Mouse (Mus musculus): Measurements from ENCODE around the gene Lrrc40. TPM values are rescaled to one million over a fixed set of nuclear protein-coding genes. Genes with fewer than 3 reads are reported as not detected.

Lrrc40 gene
- polyA plus RNA-seq, 1 experiment: 63.1 TPM

DNA sequence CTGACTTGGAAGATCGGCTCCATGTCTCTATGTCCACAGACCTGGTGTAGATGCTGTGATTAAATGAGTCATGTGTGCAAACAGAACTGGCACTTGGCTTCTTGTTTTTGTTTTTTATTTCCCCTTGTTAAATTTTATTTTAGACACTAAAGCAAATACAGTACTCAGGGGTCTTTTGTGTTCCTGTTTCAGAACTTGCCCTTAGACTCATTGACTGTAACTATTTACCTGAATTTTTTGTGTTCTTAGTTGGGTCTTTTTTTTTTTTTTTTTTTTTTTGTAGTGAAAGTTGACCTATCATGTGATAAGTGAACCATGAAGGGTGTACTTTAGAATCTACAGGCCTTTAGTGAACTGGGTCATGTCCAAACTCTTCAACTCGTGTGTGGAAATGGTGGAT, 4.3 kb downstream of the Lrrc40 start:
- Histone ChIP-seq H3K27ac (ENCODE audit: insufficient read depth, low read length) (no peak overlapping the region), H3K4me1 (ENCODE audit: control insufficient read depth, insufficient read depth, low read length) (no peaks in the 10 kb centered on the region)
- TF ChIP-seq POLR2A (IDR thresholded peaks at IDR 0.05; ENCODE audit: low read depth, low read length) (no peak), CTCF (IDR thresholded peaks at IDR 0.05; ENCODE audit: borderline replicate concordance, insufficient read depth, low read length) (no peak)

DNA sequence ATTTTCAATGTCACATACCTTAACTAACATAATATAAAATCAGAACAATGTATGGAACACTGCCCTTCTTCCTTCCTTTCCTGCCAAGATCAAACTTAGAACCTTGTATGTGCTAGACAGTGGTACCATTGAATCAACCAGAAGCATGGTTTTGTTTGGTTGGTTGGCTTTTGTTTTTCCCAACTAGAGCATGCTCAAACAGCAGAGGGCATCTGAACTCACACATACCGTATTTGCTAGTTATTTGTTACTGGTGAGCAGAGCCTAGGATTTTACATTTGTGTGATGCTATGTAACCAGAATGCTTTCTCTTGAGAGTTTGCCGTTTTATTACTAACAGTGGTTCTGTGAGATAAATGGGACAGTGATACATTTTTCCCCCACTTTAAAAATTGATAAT, 13.0 kb downstream of the Lrrc40 start:
- Histone ChIP-seq H3K4me3 (ENCODE audit: insufficient read depth, low read length) (no peak overlapping the region), H3K4me1 (ENCODE audit: control insufficient read depth, insufficient read depth, low read length) (no peaks in the 10 kb centered on the region), H3K27ac (ENCODE audit: insufficient read depth, low read length) (no peak overlapping the region)
- TF ChIP-seq CTCF (IDR thresholded peaks at IDR 0.05; ENCODE audit: borderline replicate concordance, insufficient read depth, low read length) (no peak), POLR2A (IDR thresholded peaks at IDR 0.05; ENCODE audit: low read depth, low read length) (no peak)

More for the DNA sequence above, 4.3 kb downstream of the Lrrc40 start:
- H3K4me3 ChIP-seq (ENCODE audit: insufficient read depth, low read length): no peak overlapping the region

GRCm38 (mm10) chr3:158060621-158061291, 24.3 kb downstream of the Lrrc40 start:
- H3K4me3 ChIP-seq (ENCODE audit: insufficient read depth, low read length): no peak overlapping the region
- no peak for TF ChIP-seq CTCF (IDR thresholded peaks at IDR 0.05; ENCODE audit: borderline replicate concordance, insufficient read depth, low read length)
- no peak for TF ChIP-seq POLR2A (IDR thresholded peaks at IDR 0.05; ENCODE audit: low read depth, low read length)
- no peaks in the 10 kb centered on the region for H3K4me1 ChIP-seq (ENCODE audit: control insufficient read depth, insufficient read depth, low read length)
- no peak overlapping the region for H3K27ac ChIP-seq (ENCODE audit: insufficient read depth, low read length)

GRCm38 (mm10) chr3:158061811-158062523, 25.5 kb downstream of the Lrrc40 start:
- no peak for TF ChIP-seq POLR2A (IDR thresholded peaks at IDR 0.05; ENCODE audit: low read depth, low read length)
- TF ChIP-seq CTCF (IDR thresholded peaks at IDR 0.05; ENCODE audit: borderline replicate concordance, insufficient read depth, low read length): no peak

DNA sequence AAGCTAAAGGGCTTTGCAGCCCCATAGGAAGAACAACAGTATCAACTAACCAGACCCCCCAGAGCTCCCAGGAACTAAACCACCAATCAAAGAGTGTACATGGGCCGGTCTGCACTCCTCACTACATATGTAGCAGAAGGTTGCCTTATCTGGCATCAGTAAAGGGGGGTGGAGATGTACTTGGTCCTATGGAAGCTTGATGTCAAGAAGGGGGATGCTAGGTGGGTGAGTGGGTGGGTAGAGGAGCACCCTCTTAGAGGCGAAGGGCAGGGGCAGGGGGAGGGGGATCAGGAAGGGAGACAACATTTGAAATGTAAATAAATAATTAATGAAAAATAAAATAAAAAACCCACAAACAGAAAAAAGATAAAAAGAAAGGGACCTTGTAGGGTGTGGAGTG, 28.8 kb downstream of the Lrrc40 start:
- no peak overlapping the region for H3K4me3 ChIP-seq (ENCODE audit: insufficient read depth, low read length)
- H3K4me1 ChIP-seq (ENCODE audit: control insufficient read depth, insufficient read depth, low read length): peaks cover 8% of the 10 kb centered on the region; the same call in 1 of the 2 replicates
- H3K27ac ChIP-seq (ENCODE audit: insufficient read depth, low read length): no peak overlapping the region
- no peak for TF ChIP-seq POLR2A (IDR thresholded peaks at IDR 0.05; ENCODE audit: low read depth, low read length)
- no peak for TF ChIP-seq CTCF (IDR thresholded peaks at IDR 0.05; ENCODE audit: borderline replicate concordance, insufficient read depth, low read length)

More at GRCm38 (mm10) chr3:158061811-158062523, 25.5 kb downstream of the Lrrc40 start:
- Histone ChIP-seq H3K4me1 (ENCODE audit: control insufficient read depth, insufficient read depth, low read length) (no peaks in the 10 kb centered on the region), H3K4me3 (ENCODE audit: insufficient read depth, low read length) (no peak overlapping the region), H3K27ac (ENCODE audit: insufficient read depth, low read length) (no peak overlapping the region)

- no peak overlapping the region for H3K27ac ChIP-seq (ENCODE audit: insufficient read depth, low read length)
- no peak overlapping the region for H3K4me3 ChIP-seq (ENCODE audit: insufficient read depth, low read length)
- H3K4me1 ChIP-seq (ENCODE audit: control insufficient read depth, insufficient read depth, low read length): peaks cover 8% of the 10 kb centered on the region; the same call in 1 of the 2 replicates
- TF ChIP-seq CTCF (IDR thresholded peaks at IDR 0.05; ENCODE audit: borderline replicate concordance, insufficient read depth, low read length) (no peak), POLR2A (IDR thresholded peaks at IDR 0.05; ENCODE audit: low read depth, low read length) (no peak)
These were observed 31.5 kb downstream of the Lrrc40 start for GRCm38 (mm10) chr3:158067916-158068315.

GRCm38 (mm10) chr3:158068613-158069263, 32.3 kb downstream of the Lrrc40 start:
- no peak overlapping the region for H3K4me3 ChIP-seq (ENCODE audit: insufficient read depth, low read length)
- H3K4me1 ChIP-seq (ENCODE audit: control insufficient read depth, insufficient read depth, low read length): peaks cover 8% of the 10 kb centered on the region; the same call in 1 of the 2 replicates
- H3K27ac ChIP-seq (ENCODE audit: insufficient read depth, low read length): no peak overlapping the region; the same call in 1 of the 2 replicates
- TF ChIP-seq CTCF (IDR thresholded peaks at IDR 0.05; ENCODE audit: borderline replicate concordance, insufficient read depth, low read length) (no peak), POLR2A (IDR thresholded peaks at IDR 0.05; ENCODE audit: low read depth, low read length) (no peak)

DNA sequence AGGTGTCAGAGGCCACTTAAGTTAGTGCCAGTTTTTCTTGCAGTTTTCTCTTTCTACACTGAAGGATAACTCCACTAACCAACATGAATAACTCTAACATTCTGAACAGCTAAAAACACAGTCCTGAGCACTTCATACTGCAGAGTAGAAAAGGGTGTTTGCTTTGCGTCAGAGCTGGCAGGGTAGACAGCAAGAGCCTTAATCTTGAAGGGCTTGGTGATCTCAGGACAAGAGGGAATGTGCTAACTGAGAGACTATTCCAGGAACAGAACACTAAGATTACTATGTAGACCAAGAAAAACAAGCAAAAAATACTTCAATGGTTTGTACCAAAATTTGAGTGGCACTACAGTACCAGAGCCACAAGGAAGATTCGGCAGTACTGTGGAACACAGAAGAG, 38.5 kb downstream of the Lrrc40 start:
- H3K4me1 ChIP-seq (ENCODE audit: control insufficient read depth, insufficient read depth, low read length): no peaks in the 10 kb centered on the region
- TF ChIP-seq CTCF (IDR thresholded peaks at IDR 0.05; ENCODE audit: borderline replicate concordance, insufficient read depth, low read length) (no peak), POLR2A (IDR thresholded peaks at IDR 0.05; ENCODE audit: low read depth, low read length) (no peak)

DNA sequence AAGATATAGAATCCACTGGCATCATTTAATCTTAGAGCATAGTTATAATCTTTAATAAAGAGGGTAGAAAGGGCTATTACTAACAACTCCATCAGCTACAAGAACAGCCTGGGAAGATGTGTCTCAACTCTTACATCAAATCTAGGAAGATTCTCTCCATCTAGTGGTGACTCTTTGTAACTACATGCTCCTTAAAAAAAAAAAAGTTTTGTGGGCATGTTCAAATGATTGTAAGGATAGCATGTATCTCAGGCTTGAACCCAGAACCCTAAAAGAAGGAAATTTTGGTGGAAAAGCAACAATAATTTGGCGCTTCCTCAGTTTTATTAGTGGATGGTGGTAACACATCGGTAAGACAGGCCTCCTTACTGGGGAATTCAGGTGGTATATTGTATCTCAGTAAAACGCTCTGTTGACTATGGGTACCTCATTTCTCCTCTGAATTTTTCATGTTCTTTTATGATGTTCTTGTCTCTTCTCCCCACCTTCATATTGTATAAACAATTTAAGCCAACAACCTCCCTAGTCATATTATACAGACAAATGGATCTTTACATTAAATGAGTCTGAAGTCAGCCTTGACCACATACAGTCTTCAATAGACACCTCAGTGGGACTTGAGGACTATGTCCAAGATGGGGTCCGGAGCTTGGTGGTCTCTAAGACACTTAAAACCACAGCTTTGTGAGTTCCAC, 40.4 kb downstream of the Lrrc40 start:
- TF ChIP-seq POLR2A (IDR thresholded peaks at IDR 0.05; ENCODE audit: low read depth, low read length) (no peak), CTCF (IDR thresholded peaks at IDR 0.05; ENCODE audit: borderline replicate concordance, insufficient read depth, low read length) (no peak)
- Histone ChIP-seq H3K4me3 (ENCODE audit: insufficient read depth, low read length) (no peak overlapping the region), H3K4me1 (ENCODE audit: control insufficient read depth, insufficient read depth, low read length) (peaks cover 8% of the 10 kb centered on the region), H3K27ac (ENCODE audit: insufficient read depth, low read length) (no peak overlapping the region)

More for the DNA sequence above, 38.5 kb downstream of the Lrrc40 start:
- no peak overlapping the region for H3K27ac ChIP-seq (ENCODE audit: insufficient read depth, low read length)
- H3K4me3 ChIP-seq (ENCODE audit: insufficient read depth, low read length): no peak overlapping the region

Measured in embryonic fibroblast, embryonic 13.5 days (primary cell).